Mouse (Mus musculus) stomach, postnatal 0 days (tissue): ENCODE results near the gene Cabp4.

Source experiments
- CTCF ChIP-seq: IDR thresholded peaks from 2 replicates; pipeline ENCODE4 v1.5.1; 2016; ENCODE audit warnings: antibody characterized with exemption, low read depth, mild to moderate bottlenecking, moderate library complexity
- EP300 ChIP-seq: optimal IDR thresholded peaks from 2 replicates; pipeline ENCODE3; 2016; ENCODE audit warnings: antibody characterized with exemption

DNA sequence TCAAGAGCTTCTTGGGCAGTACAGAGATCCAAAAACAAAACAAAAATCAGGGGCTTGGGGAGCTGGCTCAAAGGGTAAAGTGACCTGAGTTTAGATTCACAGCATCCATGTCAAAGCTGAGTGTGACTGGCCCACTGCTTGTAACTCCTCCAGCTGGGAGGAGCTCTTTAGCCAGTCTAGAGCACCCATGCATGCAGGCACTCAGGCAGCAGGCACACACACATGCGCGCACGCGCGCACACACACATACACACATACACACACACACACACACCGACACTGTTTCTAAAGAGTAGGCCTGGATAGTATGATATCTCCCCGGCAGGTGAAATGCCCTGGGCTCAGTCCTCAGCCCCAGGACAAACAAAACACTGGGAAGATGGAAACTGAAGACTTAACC lies 26.8 kb downstream of the Cabp4 start:
- no peak for TF ChIP-seq CTCF
- no peak for TF ChIP-seq EP300
